Mouse (Mus musculus) embryo, embryonic 11 days (tissue): Measurements from ENCODE around the gene Lst1.
"Not testable (repeated sequence)": the region's sequence is repeated elsewhere in the genome, so short reads cannot be mapped to it uniquely, and the experiment has no call there.

ENCODE experiments used
- DNase-seq: peaks from one replicate; pipeline ENCODE4 v3.0.0-alpha.2; 2015

The Lst1 gene

DNA sequence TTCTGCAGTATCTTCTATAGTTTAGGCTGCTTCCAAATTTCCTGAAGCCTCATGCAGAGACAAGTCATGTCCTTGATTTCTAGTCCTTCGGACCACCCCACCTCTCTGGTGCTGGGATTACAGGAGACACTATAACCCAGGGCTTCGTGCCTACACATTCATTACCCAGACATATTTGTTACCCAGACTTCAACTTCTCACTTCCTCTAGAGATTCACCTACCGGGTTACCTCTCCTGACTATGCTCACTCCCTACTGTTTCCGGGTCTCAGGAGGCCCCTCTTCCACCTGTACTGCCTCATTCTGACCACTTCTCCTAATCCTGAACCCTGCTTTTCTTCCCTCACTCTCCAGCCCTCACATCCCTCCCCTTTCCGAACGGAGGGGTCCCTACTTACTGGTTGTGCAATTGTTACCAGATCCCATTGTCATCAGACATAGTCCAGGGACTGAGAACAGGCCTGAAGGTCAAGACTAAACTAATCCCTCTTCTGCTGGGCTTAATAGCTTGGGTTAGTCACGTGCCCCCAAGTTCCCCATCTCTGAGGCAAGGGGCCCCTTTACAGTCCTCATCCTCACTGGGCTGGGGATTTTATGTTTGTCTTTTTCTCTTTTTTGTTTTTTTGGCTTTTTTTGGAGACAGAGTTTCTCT lies at the start of gene Lst1:
TSS of gene Lst1 (minus strand) at position 481 of the 652 bp plus-strand sequence.
- no peak for DNase-seq

DNA sequence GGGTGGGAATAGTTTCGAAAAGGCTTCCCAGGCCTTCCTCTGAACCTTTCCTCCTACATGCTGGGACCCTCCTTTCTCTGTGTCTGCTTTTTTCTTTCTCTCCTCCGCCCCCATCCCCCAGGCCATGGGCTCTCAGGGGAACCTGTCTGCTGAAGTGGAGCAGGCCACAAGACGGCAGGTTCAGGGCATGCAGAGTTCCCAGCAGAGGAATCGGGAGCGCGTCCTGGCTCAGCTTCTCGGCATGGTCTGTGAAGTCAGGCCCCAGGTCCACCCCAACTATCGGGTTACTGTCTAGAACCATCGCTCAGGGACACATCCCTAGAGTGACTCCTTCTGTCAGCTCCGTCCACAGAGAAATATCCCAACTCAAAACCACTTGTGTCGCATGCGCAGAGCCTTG lies 49.3 kb upstream of the Lst1 start:
- no peak for DNase-seq

DNA sequence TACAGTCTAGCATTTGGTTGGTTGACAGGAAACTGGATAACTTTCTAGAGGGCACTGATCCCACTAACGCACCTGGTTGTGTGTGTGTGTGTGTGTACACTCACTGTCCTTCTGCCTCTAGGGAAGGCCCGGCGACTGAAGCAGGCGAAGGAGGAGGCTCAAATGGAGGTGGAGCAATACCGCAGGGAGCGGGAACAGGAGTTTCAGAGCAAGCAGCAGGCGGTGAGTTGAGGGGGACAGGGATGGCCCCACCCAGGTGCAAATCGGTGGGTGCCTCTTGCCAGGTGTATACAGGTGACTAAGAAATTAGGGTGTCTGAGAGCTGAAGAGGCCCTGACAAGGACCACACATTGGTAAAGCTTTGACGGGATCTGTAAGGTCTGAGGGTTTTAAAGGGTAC lies 48.8 kb upstream of the Lst1 start:
- no peak for DNase-seq

DNA sequence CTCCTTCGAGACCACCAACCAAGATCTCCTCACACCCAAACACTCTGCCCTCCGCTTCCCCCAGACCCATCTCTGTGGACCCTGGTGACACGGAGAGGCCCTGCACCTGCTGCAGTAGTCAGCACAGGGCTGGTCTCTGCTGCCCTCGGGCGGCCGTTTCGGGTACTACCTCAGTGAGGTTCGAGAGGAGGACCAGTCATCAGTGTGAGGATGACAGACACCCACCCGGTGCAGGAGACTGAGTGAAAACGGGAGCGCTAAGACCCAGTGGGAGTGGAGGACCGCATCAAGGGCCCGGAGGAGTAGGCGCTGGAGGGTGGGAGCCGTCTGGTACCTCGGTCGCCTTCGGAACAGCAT lies 48.1 kb upstream of the Lst1 start:
- peak; percentile 90 for DNase-seq

DNA sequence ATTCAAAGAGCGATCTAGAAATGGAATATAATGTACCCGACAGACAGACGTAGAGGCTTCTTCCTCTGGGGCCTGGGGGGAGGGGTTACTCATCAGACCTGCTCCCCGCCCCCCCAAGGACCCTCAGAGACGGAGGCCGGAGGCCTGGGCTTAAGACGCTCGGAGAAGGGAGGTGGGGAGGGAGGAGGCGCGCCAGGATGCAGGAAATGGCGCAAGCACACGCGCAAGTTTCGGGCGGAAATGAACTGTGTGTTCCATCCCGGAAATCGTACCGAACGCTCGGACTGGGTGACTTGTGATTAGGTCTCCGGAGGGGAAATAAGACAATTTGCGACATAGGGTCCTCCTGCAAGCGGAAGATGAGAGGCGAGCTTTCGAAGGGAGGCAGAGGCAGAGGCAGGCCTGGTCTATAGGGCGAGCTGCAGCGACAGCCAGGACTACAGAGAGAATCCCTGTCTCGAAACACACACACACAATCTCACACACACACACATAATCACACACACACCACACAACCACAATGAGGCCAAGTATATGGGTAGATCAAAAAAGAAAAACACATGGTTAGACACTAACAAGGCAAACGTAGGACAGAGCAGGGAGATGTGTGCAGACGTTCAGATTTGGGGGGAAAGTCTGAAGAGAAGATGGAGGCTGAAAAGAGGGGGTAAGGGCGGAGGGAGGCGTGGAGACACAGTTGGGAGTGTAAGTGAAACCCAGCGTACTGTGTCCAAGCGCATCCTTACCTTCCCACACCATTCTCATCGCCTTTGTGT lies 47.6 kb upstream of the Lst1 start, which contains the start of gene Nfkbil1:
TSS of gene Nfkbil1 (minus strand) at position 179 of the 776 bp plus-strand sequence.
- DNase-seq: peak; percentile 98

DNA sequence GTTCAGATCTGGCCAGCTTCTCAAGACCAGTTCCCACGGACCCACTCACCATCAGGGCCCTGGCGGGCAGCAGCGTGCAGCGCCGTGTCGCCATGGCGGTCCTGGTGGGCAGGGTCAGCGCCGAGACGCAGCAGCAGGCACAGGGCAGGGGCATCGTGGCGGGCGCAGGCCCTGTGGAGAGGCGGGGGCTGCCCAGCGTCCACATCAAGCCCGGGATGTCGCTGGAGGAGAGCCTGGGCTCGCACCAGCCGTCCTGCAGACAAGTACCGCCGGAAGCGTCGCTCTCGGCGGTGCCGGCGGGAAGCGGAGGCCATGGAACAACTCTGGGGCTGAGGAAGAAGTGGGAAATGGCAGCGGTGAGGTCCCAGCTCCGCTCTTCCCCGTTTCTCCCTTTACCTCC lies 46.7 kb upstream of the Lst1 start:
- peak; percentile 71 for DNase-seq

DNA sequence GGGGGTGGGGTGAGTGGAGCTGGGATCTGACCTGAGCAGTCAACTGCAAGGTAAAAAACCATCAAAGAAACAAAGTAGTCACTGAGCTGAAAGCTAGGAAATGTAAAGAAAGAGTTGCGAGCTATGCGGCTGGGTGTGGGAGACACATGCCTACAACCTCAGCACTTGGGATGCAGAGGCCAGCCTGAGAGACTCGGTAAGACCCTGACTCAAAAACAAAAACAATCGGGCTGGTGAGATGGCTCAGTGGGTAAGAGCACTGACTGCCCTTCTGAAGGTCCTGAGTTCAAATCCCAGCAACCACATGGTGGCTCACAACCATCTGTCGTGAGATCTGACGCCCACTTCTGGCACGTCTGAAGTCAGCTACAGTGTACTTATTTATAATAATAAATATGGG lies 45.9 kb upstream of the Lst1 start:
- DNase-seq: not testable (repeated sequence)

DNA sequence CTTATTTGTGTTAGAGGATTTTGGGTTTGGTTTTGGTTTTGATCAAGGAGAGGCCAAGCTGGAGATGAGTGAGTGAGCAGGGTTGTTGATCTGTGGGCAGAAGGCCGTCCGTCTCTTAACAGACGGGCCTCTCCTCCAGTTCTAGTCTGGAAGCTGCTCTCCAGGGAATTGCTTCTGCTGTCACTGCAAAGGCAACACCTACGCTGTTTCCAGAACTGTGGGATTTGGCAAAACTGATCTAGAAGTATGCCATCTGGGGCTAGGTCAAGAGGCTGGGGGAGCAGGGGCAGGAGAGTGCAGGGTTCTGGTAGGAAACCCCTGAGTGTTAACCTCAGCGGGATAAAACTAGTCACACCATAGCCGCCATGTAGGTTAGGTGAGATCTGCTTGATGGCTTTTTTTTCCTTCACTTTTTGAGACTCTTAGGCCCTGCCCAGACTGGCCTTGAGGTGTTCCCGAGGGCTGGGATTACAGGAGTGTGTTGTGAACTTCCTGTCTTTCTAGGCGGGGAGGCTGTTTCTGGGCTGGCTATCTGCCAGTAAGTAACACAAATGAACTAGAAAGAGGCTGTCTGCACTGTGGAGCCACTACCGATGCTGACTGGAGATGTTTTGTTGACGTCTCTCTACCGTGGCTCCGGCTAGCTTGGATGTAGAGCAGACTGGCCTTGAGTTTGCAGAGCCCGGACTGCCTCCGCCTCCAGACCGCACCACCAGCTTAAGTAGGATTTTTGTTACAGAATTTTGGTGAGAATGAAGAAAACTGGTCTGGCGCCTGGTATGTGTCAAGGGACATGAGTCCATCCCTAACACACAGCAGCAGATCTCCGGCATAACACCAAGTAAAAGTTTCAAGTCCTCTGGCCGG lies 45.1 kb upstream of the Lst1 start, which contains the start of gene Atp6v1g2:
TSS of gene Atp6v1g2 (plus strand) at position 547 of the 867 bp plus-strand sequence.
- no peak for DNase-seq

DNA sequence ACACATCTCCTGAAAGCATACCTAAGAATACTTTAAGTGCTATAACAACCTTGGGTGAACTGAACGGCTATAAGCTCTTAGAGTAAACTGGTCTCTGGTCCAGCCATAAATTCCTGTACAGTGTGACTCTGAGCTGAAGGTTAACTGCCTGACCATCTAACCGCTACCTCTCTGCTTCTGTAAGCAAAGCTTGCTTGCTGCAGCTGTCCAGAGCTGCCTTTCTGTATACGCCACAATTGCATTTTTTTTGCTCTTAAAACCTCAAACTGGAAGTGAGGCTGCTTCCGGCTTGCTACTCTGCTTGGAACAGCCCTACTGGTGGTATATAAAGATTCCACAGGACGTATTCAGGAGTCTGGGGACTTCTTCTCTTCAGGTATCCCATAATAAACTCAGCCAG lies 44.4 kb upstream of the Lst1 start:
- DNase-seq: no peak

DNA sequence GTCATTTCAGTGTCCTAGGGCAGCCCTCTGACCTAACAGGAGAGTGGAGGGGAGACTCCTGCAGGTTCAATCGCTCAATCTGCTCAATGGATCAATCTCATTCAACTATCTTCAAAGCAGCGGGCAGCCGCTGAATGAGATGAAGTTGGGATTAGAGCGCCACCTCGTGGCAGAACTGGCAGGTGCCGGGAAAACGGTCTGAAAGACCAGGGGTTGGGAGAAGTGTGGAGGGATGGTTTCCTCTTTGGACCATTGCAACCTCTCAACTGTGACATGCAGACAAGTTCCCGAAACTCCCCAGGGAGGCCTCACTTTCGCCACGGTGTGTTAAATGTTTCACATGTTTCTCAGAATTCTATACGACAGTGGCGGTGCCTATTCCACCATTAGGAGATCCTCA lies 43.8 kb upstream of the Lst1 start:
- DNase-seq: peak; percentile 90

DNA sequence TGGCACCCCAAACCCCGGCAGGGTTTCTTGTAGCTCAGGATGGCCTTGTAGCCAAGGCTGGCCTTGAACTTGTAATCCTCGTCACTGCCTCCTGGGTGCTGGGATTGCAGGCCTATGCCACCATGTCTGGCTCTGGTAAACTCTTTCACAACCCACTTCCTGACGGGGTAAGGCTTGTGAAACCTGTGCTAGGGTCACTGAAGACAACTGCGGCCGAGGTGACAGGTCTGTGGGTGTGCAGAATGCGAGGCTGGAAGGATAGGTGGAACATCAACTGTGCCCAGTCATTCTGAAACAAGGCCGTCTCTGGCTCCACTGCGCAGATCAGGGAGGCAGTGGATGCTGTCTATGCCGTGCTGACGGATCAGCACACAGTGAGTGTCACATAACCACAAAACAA lies 42.8 kb upstream of the Lst1 start:
- DNase-seq: no peak

DNA sequence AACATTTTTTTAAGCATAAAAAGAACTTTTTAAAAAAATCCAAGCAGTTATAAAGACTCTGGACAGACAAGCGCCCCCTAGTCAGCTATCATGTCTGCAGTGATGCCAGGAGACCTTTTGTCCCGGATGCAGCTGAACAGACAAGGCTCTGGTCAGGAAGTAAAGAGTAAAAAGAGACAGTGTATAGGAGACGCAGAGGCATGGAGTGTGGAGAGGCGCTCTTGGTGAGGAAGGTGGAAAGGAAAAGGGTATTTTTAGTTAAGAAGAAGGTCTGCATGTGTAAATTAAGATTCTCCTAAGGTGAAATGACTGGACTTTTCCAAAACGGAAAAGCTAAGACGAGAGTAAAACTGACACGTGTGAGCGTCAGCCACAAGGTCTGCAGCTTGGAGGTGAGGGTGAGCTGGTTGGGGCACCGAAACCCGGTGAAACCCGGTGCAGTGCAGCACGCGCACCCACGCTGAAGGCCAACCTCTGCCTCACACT lies 38.4 kb upstream of the Lst1 start:
- DNase-seq: no peak

DNA sequence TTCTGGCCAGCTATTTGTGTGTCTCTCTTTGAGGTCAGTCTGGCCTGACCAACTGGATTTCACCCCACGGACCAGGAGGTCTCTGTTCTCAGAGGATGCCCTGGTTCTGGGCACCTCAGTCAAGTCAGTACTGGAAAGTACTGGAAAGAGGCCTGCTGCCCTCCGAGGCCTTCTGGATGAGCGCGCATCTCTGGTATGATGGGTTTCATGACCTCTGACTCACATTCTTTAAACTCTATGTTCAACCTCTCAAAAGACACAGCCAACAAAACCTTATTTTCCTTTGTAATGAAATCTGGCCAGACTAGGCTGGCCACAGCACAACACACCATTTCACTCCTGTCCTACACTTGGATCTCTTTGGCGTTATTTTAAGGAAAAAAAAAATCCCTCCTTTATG lies 37.2 kb upstream of the Lst1 start:
- DNase-seq: no peak

DNA sequence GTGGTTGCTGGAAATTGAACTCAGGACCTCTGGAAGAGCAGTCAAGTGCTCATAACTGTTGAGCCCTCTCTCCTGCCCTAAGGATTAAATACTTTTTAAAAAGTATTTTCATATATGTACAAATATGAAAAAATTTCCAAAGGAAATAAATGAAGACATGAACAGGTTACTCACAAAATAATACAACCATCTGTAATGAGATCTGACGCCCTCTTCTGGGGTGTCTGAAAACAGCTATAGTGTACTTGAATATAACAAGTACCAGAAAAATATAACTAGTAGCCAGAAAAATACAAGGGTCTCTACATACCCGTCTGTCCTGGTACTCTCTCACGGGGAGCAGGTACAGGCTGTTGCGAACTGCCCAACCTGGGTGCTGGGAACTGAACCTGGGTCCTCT lies 36.4 kb upstream of the Lst1 start:
- no peak for DNase-seq

DNA sequence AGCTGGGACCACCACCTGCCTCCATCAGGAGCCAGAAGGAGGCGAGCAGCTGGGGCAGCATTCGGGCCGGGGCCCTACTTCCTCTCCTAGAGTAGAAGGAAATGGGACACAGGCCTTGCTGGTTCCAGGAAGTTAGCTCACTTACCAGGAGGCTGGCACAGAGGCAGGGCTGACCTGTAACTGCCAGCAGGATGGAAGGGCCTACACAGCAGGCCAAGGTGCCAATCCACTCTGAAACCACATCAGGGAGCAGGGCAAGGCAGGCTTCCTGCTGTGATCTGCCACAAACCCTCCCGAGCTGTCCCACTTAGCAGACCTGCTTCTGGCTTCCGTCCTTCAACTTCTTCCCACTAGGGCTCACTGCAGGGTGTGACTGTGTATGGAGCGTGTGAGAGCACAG lies 34.1 kb upstream of the Lst1 start:
- DNase-seq: no peak

DNA sequence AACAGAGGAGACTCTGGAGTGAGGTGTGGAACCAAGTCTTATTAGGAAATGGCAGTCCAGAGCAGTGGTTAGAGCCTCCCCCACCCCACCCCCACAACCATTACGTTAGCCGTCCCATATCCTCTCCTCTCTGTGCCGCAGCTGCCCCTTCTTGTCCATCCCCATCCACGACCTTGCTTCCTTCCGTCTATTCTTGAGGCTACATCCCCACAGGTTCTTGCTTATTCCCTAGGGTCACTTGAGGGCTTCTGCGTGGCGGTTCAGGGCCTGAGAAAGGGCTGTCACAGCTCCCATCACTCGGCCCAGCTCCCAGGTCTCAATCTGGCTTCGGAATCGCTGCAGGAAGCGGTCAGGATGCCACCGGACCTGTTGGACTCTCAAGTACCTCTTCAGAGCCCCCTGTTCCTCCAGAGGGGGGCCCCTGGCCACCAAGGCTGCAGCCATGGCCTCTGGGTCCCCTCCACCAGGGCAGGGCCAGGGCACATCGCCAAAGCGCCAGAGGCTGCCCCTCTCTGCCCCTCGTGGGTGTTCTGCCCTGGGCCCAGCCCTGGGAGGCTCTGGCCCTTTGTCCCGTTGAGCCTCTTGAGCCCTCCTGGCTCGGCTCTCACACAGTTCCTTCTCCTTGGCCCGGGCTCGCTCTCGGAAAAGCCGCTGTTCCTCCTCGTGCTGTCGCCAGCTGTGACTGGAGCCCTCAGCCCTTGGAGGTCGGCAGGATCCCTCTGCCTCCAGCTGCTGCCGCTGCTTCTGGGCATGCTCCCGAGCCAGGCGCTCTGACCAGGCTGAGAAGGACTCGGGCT lies 32.1 kb upstream of the Lst1 start, which contains the start of gene Gm16181:
TSS of gene Gm16181 (plus strand) at position 679 of the 797 bp plus-strand sequence.
- DNase-seq: no peak

DNA sequence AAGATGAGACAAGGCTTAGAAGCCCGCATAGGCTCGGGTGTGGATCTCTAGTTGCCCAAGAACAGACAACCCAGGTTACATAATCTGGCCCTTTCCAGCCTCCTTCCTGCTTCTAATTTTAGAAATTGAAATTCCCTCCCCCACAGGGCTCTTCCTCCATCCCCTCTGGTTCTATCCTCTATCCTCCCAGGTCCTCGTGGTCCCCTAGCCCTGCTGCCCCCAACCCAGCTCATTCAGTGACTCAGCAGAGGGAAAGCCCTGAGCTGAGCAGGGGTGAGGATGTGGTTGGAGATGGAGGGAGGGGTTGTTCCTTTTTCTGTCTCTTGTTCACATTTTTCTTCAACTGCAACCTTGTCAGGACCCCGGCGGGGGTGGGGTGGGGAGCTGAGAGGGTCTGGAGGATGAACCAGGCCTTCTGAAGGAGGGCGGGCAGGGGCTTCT lies 31.4 kb upstream of the Lst1 start:
- DNase-seq: no peak

DNA sequence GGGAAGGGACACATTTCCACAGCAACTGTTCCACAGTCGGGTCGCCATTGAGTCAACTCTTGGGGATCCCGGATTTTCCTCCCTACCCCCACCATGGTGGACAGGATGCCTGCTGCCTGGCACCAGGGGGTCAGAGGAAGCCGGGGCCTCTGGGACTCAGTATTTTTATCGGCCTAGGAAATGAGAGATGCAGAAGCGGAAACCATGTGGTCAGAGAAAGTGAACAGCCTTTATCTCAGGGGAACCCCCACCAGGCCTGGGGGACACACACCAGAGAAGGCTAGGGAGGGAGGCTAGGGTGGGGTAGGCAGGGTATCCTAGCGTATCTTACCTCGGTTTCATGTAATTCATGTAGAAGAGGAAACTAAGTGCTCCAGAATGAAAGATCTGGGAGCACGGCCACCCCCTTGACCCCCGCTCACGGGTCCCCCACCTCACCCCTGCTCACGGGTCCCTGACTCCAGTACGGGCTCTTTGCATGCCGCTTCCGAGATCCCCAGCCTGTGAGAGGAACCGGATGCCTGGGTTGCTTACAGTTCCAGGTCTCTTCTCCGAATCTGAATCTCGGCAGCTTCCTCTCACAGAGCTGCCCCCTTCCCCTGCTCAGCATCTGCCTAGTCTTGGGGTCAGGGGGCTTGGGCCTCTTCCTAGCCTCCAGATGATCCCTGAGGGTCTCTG lies 30.4 kb upstream of the Lst1 start:
- DNase-seq: no peak

DNA sequence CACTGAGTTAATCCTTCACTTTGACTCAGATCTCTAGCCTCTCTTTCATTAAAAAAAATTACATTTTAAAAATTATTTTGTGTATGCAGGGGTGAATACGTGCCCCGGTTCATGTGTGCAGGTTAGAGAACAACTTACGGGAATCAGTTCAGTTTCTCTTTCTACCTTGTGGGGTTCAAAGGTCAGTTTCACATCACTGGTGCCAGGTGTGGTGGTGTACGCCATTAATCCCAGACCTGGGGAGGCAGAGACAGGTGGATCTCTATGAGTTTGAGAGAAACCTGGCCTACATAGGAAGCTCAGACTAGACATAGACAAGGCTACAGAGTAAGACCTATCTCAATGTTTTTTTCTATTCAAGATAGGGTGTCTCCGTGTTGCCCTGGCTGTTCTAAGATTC lies 24.8 kb upstream of the Lst1 start:
- no peak for DNase-seq

DNA sequence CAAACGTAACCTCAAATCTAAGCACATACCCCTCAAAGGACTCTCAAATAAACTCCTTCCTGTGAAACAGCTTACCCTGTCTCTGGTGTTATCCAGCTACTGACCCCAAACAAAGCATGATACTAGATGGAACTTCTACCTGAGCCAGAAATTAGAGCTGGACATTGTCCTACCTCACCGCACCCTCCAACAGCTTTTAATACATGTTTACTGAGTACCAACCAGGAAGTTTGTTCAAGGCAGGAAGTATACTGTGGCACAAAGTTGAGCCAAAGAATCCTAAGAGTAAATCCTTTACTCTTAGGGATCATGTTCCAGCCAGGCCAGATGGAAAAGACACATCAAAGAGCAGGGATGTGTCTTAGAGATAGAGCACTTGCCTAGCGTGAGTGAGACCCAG lies 22.4 kb upstream of the Lst1 start:
- no peak for DNase-seq

DNA sequence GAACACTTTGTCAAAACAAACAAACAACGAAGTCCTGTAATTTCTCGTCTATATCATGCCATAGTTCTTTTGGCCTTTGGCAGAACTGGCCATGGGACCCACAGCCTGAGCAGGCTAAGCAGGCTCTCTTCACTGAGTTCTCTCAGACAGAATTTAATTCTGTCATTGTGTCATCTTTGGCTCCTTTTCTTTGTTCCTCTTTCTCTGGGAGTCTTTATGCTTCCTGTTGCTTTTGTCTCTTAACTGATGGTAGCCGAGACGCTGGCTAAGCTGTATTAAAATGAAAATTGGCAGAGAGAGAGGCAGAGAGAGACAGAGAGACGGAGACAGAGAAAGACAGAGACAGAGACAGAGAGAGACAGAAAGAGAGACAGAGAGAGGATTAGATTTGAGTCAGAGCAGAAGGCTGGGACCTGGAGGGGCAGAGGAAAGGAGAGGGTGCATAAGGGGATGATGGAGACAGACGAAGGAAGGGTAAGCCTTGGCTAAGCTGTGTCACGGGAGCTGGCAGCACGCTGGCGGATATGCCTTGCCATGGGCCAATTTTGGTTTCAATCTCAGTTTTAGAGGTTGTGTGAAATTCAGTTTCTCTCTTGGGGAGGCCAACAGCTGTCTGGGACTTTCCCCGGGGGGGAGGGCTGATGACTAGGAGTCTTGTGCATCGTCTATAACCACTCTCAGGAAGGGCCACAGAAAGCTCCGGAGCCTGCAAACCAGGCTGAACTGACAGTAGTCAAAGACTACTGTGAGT lies 21.7 kb upstream of the Lst1 start:
- no peak for DNase-seq
